Mouse (Mus musculus): Measurements from ENCODE around the gene Nav1.

- no peak for TF ChIP-seq CTCF (IDR thresholded peaks at IDR 0.05; ENCODE audit: low read depth)
- no peak for TF ChIP-seq EP300 (optimal IDR thresholded peaks at IDR 0.05)
Observed at GRCm38 (mm10) chr1:135584587-135585541, 22.2 kb downstream of the Nav1 start.

All from stomach, postnatal 0 days (tissue).